Mouse (Mus musculus) spleen, adult 12 weeks (tissue): Measurements from ENCODE around the gene Gm42420.

Experiments used
- DNase-seq: peaks from one replicate; pipeline ENCODE4 v3.0.0; 2022; ENCODE audit warnings: low spot score

Gm42420 gene

DNA sequence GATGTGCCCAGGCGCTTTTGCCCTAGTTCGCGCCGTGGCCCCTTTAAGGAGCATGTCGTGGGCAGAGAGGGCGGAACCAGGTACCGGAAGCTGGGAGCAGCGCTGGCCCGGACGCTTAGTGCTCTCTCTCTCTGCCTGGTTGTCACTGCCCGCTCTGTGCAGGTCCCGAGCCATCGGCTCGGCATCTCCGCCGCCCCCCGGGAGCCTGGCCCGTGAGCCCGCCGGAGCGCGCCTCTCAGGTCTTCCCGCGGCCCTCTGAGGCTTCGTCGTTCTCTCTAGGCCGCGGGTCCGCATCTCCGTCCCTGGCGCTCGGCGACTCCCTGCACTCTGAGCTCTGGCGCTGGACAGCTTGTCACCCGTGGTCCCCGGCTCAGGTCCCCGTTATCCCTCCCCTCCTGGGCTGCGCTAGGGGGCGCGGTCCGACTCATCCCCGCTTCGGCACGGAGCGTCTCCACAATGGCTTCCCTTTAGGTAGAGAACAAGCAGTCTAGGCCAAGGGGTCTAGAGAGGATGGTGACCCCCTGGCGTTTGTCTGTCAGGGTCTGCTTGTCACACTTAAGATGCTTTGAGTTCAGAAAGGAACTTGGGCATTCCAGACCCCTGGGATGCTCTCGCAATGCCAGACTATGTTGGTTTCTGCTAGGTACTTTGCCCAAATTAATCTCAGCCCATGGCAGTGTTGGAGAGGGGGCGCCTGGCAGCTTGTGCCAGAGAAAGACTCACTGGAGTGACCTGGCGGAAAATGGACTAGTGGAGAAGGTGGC, 11.6 kb upstream of the Gm42420 start, which contains the start of gene Adck2:
Adck2 (plus strand) TSS at position 83 of the 764 bp plus-strand sequence.
- peak; percentile 68 for DNase-seq

- DNase-seq = no peak
Measured at GRCm38 (mm10) chr6:39574555-39574869, 11.0 kb upstream of the Gm42420 start.

GRCm38 (mm10) chr6:39574951-39575350, 10.6 kb upstream of the Gm42420 start:
- no peak for DNase-seq

DNA sequence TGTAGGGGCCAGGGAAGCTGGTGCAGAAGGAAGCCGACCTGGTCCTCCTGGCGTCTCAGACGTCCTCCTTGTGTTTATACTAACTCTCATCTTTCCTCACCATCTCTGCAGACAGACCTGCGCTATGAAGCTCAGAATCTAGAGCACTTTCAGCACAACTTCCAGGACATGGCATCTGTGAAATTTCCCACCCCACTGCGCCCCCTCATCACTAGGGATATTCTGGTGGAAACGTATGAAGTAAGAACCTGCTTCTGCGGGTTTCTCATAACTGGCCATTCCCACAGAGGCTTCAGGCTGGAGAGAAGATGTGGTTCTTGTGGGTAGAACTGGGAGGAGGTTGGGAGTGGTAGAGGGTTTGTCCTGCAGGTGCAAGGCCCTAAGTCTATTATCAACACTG, 6.0 kb upstream of the Gm42420 start:
- DNase-seq = no peak

- no peak for DNase-seq
Measured at GRCm38 (mm10) chr6:39580558-39580957, 5.0 kb upstream of the Gm42420 start.

DNA sequence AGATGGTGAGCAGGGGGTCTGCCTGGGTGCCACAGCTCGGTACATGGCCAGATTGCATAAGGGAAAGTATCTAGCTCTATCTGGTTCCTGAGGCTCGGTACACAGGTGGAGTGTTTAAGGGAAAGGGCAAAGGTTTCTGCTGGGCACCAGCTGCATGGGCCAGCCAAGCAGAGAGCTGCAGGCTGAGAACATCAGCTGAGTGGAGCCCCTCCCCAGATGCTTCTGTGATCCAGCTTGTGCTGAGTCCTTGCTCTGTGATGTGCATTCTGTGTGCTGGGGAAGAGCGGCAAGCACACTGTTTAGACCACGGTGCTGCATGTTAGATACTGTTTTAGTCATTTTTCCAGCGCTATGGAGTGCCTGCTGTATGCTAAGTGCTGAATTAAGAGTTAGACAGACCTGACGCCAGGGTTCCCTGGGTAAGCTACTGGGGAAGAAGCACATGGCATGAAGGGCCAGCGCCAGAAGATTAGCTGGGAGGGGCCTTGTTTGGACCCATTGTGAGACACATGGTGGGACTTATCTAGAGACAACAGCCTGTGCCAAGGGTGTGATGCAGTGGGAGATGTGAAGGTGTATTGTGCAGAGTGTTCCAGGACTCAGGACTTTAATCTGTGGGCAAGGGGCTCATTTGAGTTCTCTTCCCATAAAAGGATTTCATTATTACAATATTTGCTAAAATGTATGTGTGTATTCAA, 4.3 kb upstream of the Gm42420 start:
- no peak for DNase-seq

DNA sequence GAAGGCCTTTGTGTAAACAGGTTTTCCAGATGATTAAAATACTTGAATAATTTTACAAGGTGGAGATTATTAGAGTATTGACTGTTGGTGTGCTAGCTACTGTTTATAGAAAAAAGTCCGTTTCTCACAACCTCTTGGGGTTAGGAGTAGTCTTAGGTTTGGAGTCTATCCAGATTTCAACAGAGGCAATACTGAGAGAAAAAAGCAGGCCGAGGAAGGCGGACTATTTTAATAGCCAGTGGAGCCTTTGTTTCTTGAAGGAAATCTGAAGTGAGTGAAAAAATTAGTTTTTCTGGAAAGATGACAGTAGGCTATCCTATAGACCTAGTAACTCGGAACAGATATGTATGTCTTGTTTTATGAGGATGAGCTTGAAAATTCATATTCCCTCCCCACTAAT, 5.9 kb downstream of the Gm42420 start:
- DNase-seq = no peak

- DNase-seq = peak; percentile 93
Measured at GRCm38 (mm10) chr6:39592401-39593214, 7.1 kb downstream of the Gm42420 start, which contains the start of gene Ndufb2. TSS of gene Ndufb2 (plus strand) at chr6:39592574.

GRCm38 (mm10) chr6:39600851-39601250, 15.3 kb downstream of the Gm42420 start:
- DNase-seq = no peak

DNA sequence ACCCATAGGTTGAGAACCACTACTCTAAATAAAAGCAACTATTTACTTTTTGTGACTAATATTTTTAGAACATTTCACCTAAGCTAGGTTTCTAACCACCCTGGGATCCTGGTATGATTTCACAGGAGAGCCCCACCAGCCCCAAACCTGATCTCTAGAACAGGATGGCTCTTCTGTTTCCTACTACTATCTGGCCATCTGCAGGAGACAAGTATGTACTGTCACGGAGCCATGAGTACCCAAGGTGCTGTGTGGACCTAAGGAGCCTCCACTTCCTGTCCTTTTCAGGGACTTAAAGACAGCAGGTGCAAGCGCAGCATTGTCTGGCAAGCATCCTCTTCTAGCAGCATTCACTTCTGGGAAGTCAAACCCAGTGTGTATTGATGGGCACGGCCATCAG, 16.3 kb downstream of the Gm42420 start:
- DNase-seq = no peak

GRCm38 (mm10) chr6:39604565-39604964, 19.0 kb downstream of the Gm42420 start:
- DNase-seq = no peak

DNA sequence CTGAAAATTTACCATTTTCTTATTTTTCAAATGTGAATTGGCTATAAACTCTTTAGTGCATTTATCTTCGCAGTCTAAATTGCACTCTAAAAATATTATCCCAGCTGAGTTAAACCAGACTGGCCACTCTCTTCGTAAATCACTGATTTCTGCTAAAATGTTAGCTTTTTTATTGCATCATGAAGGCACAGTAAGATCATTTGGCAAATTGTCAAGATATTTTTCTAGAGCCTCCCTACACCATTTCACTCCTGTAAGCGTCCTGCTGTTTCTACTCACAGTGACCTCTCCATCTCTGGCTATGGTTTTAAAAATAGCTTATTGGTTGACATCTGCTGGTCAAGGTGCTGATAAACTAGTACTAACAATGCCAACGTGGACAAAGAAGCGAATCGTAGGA, 20.5 kb downstream of the Gm42420 start:
- DNase-seq = no peak

GRCm38 (mm10) chr6:39606862-39607261, 21.3 kb downstream of the Gm42420 start:
- peak; percentile 17 for DNase-seq

GRCm38 (mm10) chr6:39607365-39607764, 21.8 kb downstream of the Gm42420 start:
- DNase-seq = no peak

DNA sequence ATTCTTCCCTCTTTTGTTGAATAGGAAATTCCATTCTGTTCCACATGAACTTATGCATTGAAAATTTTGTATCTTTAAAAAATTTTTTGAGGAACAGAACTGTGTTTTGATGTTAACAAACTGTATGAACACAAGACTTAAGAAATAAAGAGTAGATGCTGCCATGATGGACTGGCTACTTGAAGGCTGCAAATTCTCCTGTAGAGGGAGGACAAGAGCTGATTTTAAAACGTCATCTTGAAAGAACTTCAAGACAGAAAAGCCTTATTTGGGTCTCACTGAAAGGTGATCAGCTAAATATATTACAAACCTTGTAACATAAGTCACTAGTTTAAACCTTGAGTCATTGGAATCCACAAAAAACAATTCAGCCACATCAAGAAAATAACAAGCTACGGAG, 24.7 kb downstream of the Gm42420 start:
- no peak for DNase-seq

- no peak for DNase-seq
Measured at GRCm38 (mm10) chr6:39611296-39611695, 25.7 kb downstream of the Gm42420 start.
